Mouse (Mus musculus) small intestine, adult 2 months (tissue): Measurements from ENCODE around the gene Slc35e3.

Experiments used
- CTCF ChIP-seq: fragments of 200-500 bp; IDR thresholded peaks from 2 replicates; pipeline ENCODE4 v1.5.1; 2012; ENCODE audit warnings: low read depth, mild to moderate bottlenecking, control low read depth, inconsistent platforms, low read length, moderate library complexity, mixed read lengths; ENCODE audit not compliant: insufficient replicate concordance, insufficient read length; ENCODE audit errors: extremely low read depth
- POLR2A ChIP-seq: fragments of 200-500 bp; IDR thresholded peaks from 2 replicates; pipeline ENCODE4 v1.6.1; 2012; ENCODE audit warnings: low read depth, mild to moderate bottlenecking, control low read depth, inconsistent platforms, low read length, moderate library complexity

GRCm38 (mm10) chr10:117688204-117689151 lies 57.7 kb downstream of the Slc35e3 start:
- TF ChIP-seq POLR2A (no peak), CTCF (peak; percentile 40; the same call in 1 of the 2 replicates)
